Mouse (Mus musculus) erythroblast, embryonic 14.5 days (primary cell): ENCODE measurements around the gene Bco2. TPM values are rescaled to one million over a fixed set of nuclear protein-coding genes. Genes with fewer than 3 reads are reported as not detected.

Source experiments
- H3K27me3 ChIP-seq: 2 replicates; pipeline ENCODE4 v1.6.1; 2012; ENCODE audit warnings: inconsistent platforms; ENCODE audit not compliant: control insufficient read depth
- H3K36me3 ChIP-seq: 2 replicates; pipeline ENCODE4 v1.6.1; 2012; ENCODE audit warnings: mild to moderate bottlenecking, inconsistent platforms; ENCODE audit not compliant: control insufficient read depth
- H3K4me1 ChIP-seq: 2 replicates; pipeline ENCODE4 v1.6.1; 2012; ENCODE audit warnings: inconsistent platforms; ENCODE audit not compliant: control insufficient read depth
- H3K4me3 ChIP-seq: replicated peaks from 2 replicates; pipeline ENCODE3; 2012; ENCODE audit warnings: moderate library complexity, mild to moderate bottlenecking, inconsistent platforms
- H3K9me3 ChIP-seq: 2 replicates; pipeline ENCODE4 v1.6.1; 2012; ENCODE audit warnings: low read length, inconsistent platforms, mixed read lengths; ENCODE audit not compliant: control insufficient read depth
- GATA1 ChIP-seq: IDR thresholded peaks from 2 replicates; pipeline ENCODE4 v1.6.1; 2012; ENCODE audit warnings: low read length, inconsistent platforms, mixed read lengths
- TAL1 ChIP-seq: IDR thresholded peaks from 3 replicates; pipeline ENCODE4 v1.6.1; 2012; ENCODE audit warnings: low read length, inconsistent platforms, mixed read lengths
- polyA plus RNA-seq: library from polyadenylated mRNA; stranded (reverse); fragments of >175 nt; gene quantifications from 2 replicates; pipeline ENCODE4 v1.2.3, GENCODE M21; 2012

Gene Bco2
- polyA plus RNA-seq, 1 experiment = not detected

DNA sequence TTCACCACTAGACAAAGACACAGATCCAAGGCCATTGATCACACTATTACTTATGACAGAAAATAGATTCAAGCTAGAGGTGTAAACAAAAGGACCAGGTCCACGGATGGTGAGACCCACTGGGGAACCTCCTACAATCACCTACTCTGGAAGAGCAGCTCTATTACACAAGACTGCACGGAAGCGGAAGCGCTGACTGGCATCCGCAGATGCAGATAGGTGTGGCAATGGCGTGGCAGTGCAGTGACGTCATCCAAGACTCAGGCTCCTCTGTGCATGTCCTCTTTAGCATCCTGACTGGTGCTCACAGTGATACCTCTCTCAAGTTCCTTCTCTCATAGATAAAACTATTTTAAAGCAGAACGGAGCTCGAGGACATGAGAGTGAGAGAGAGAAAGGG lies 38.0 kb upstream of the Bco2 start:
- TF ChIP-seq TAL1 (no peak), GATA1 (no peak)
- peaks cover 35% of the 10 kb centered on the region for H3K36me3 ChIP-seq
- no peaks in the 10 kb centered on the region for H3K27me3 ChIP-seq
- no peak overlapping the region for H3K4me3 ChIP-seq
- H3K4me1 ChIP-seq = peaks cover 1% of the 10 kb centered on the region; the same call in 1 of the 2 replicates
- no peaks in the 10 kb centered on the region; the same call in 1 of the 2 replicates for H3K9me3 ChIP-seq

DNA sequence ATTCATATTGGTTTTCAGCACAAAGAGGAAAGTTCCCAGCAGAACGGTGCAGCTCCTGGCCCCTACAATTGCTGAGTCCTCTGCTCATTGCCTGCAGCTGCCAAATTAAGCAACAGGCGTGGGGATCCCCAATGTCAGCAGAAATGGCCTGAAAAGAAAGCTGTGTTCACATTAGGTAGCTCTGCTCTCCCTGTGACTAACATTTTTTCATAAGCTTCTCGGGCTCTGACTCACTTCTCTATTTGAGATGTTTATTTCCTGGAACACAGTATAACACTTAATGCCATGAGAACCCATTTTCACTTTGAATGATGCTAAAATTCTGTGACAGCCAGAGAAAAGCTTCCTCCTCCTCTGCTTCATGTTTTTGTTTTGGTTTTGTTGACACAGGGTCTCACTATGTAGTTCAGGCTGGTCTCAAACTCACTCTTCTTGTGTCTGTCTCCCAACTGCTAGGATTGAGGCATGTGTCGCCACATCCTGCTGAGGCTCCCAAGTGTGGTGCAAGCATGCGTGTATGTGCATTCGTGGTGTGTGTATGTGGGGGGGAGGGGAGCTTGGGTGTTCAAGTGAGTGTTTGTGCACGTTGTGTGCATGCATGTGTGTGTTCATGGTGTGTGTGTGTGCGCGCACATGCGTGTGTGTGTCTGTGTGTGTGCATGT lies 36.0 kb upstream of the Bco2 start:
- TF ChIP-seq TAL1 (no peak), GATA1 (no peak)
- H3K4me3 ChIP-seq = no peak overlapping the region

DNA sequence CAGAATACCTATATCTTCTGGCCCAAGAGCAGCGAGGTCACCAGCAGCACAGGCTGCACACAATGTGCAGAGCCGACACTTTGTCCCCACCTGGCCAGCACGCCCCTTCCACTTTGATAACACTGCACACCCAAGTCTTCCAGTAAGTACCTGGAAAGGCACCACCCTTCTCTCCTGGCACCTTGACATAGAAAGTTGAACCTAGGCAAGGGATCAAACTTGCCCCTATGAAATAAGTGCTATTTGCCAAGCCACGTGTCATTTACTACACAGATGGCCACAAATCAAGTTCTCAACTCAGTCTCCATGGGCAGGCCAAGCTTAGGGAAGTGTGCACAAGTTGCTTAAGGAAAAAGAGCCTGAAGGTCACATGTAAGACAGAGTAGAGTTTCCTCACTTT lies 32.0 kb upstream of the Bco2 start:
- no peak for TF ChIP-seq TAL1
- TF ChIP-seq GATA1 = no peak
- Histone ChIP-seq H3K36me3 (no peaks in the 10 kb centered on the region), H3K4me3 (no peak overlapping the region)

More for the DNA sequence above, 36.0 kb upstream of the Bco2 start:
- no peaks in the 10 kb centered on the region for H3K27me3 ChIP-seq
- no peaks in the 10 kb centered on the region for H3K9me3 ChIP-seq
- peaks cover 1% of the 10 kb centered on the region; the same call in 1 of the 2 replicates for H3K4me1 ChIP-seq
- H3K36me3 ChIP-seq = peaks cover 16% of the 10 kb centered on the region

DNA sequence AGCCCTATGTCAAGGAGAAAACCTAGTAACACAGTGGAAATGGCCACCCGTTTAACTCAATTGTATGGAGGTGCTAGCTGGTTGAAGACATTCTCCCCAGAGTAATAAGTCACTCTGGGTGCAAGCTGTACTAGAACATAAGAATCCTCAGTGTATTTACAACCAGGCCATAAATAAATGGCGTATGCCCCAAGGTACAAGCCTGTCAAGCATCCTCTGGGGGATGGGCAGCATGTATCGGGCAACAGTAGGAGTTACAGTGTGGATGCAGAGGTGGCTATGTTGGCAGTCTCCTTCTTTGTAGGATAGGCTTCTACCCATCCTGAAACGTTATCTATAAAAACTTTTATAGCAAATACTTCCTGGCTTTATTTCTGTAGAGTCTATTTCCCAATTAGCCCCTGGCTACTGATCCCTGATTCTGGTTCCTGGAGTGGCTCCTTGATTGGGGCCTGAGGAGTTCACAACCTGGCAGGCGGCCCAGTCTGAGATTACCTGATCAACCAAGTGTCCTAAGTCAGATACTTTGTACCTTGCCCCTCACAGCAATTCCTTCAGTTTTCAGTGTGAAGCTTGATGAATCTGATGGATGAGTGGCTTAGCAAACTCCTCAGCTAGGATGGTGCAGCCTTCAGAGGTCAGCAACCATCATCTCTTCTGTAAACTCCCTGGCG lies 30.3 kb upstream of the Bco2 start:
- Histone ChIP-seq H3K9me3 (no peaks in the 10 kb centered on the region), H3K36me3 (no peaks in the 10 kb centered on the region), H3K4me1 (no peaks in the 10 kb centered on the region), H3K27me3 (no peaks in the 10 kb centered on the region), H3K4me3 (no peak overlapping the region)
- TF ChIP-seq GATA1 (no peak), TAL1 (no peak)

More for the DNA sequence above, 32.0 kb upstream of the Bco2 start:
- peaks cover 1% of the 10 kb centered on the region; the same call in 1 of the 2 replicates for H3K4me1 ChIP-seq
- H3K9me3 ChIP-seq = no peaks in the 10 kb centered on the region
- no peaks in the 10 kb centered on the region for H3K27me3 ChIP-seq

DNA sequence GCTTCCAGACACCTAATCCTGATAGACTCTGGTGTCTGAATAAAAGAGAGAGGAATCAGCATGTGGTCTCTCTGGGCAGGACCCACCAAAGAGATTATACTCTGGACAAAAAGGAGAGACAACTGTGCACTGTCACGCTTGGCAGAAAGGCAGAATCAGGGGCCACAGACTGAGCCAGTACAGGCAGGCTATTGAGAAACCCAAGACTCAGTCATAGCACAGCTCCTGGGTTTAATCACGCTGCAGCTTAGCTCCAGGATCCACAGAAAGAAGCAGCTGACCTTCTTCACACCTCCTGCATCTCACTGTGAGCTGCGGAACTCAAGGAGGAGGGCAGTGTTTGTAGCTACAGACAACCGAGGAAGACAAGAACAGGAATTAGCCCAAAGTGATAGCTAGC lies 25.4 kb upstream of the Bco2 start:
- Histone ChIP-seq H3K36me3 (no peaks in the 10 kb centered on the region), H3K9me3 (no peaks in the 10 kb centered on the region), H3K4me1 (no peaks in the 10 kb centered on the region), H3K4me3 (no peak overlapping the region), H3K27me3 (no peaks in the 10 kb centered on the region)
- TF ChIP-seq TAL1 = no peak
- TF ChIP-seq GATA1 = no peak

DNA sequence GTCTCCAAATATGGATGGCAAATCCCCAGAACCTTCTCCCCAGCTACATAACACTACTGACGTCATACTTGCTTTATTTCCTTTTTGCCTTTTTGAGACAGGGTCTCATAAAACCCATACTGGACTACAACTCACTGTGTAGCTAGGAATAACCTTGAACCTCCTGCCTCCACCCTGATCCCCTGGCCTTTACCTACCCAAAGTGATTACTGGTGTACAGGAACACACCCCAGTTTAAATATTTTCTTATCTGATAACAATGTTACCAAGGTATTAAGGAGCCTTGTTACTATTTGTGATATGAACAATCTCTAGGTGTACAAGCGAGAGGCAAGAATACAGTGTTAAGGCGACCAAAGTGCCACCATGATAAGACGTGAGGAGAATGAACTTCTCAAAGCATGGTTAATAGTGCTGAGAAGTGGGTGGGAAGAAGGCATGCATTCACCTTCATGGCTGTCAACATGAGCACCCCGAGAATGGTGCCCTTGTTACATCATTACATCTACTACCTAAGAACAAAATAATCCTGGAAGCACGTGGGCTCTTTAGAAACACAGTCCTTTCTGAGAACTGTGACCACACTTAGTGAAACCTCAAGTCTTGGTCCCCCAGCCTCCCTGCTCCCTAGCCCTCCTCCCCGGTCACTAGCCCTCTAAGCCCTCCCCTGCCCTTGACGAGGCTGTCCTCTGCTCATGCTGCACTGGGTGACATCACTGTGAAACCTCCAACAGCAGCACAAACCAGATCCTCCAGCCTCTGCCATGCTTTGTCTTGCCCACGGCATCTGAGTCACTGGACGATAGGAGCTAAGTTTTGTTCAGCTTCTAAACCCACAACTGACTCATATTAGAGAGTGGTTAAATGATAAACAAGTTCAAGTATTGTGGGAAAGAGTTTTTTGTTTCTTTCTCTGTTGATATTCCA lies 14.9 kb upstream of the Bco2 start:
- no peaks in the 10 kb centered on the region for H3K27me3 ChIP-seq
- H3K4me3 ChIP-seq = no peak overlapping the region
- no peaks in the 10 kb centered on the region for H3K36me3 ChIP-seq
- H3K4me1 ChIP-seq = no peaks in the 10 kb centered on the region; the same call in 1 of the 2 replicates
- TF ChIP-seq TAL1 (no peak), GATA1 (no peak)
- H3K9me3 ChIP-seq = no peaks in the 10 kb centered on the region

DNA sequence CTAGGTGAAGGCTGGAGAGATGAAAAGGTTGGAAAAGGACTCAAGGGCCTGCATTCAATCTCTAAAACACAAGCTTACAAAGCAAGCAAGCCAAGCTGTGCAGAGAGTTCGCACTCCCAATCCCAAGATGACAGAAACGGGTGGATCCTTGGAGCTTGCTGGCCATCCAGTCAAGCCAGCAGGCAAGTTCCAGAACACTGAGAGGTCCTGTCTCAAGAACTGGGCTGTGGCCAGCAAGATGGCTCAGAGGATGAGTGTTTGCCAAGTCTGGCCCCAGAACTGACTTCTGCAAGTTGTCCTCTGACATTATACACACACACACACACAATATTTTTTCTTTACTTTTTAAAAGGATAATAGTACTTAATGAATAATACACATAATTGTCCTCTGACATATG lies 12.9 kb upstream of the Bco2 start:
- Histone ChIP-seq H3K27me3 (no peaks in the 10 kb centered on the region), H3K36me3 (no peaks in the 10 kb centered on the region), H3K9me3 (no peaks in the 10 kb centered on the region), H3K4me1 (no peaks in the 10 kb centered on the region), H3K4me3 (no peak overlapping the region)
- TF ChIP-seq GATA1 (no peak), TAL1 (no peak)

DNA sequence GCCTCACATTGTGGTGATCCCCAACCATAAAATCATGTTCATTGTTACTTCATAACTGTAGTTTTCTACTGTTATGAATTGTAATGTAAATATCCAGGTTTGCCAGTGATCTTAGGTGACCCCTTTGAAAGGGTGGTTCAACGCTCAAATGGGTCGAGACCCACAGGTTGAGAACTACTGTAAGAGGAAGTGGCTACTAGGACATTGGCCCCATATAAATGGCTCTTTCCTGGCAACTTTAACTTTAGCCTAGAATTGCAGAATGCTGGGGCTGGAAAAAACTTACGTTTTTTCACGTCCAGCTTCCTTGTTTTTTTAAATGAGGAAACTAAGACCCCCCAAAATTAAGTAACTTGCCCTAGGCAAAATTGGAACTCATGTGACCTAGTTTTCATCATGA lies 12.4 kb upstream of the Bco2 start:
- TF ChIP-seq GATA1 = no peak
- no peak for TF ChIP-seq TAL1
- no peaks in the 10 kb centered on the region for H3K36me3 ChIP-seq
- no peaks in the 10 kb centered on the region for H3K9me3 ChIP-seq
- H3K4me1 ChIP-seq = no peaks in the 10 kb centered on the region
- no peaks in the 10 kb centered on the region for H3K27me3 ChIP-seq
- H3K4me3 ChIP-seq = no peak overlapping the region

DNA sequence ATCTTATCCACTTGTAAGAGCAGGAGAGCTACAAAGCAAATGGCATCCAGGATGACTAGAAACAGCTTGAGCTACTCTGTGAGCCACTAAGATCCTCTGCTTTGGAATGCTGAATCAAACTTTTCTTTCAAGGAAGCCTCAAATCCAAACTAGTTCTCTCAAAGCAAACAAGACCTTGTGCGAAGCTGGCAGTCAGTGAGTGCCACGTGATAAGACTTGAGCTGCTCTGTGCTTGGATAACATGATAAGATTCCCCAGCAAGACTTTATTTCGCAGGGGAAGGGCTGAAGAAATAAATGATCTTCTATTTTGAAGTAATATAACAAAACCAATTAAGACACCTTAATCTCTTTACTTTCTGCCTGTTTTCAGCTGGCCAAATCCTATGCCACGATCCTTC lies 11.0 kb upstream of the Bco2 start:
- peaks cover 3% of the 10 kb centered on the region; the same call in 1 of the 2 replicates for H3K9me3 ChIP-seq
- H3K4me1 ChIP-seq = no peaks in the 10 kb centered on the region
- no peaks in the 10 kb centered on the region for H3K36me3 ChIP-seq
- TF ChIP-seq TAL1 (no peak), GATA1 (no peak)
- no peak overlapping the region for H3K4me3 ChIP-seq
- H3K27me3 ChIP-seq = no peaks in the 10 kb centered on the region
